Mouse (Mus musculus): Measurements from ENCODE around the gene Tspan2.

The Tspan2 gene

DNA sequence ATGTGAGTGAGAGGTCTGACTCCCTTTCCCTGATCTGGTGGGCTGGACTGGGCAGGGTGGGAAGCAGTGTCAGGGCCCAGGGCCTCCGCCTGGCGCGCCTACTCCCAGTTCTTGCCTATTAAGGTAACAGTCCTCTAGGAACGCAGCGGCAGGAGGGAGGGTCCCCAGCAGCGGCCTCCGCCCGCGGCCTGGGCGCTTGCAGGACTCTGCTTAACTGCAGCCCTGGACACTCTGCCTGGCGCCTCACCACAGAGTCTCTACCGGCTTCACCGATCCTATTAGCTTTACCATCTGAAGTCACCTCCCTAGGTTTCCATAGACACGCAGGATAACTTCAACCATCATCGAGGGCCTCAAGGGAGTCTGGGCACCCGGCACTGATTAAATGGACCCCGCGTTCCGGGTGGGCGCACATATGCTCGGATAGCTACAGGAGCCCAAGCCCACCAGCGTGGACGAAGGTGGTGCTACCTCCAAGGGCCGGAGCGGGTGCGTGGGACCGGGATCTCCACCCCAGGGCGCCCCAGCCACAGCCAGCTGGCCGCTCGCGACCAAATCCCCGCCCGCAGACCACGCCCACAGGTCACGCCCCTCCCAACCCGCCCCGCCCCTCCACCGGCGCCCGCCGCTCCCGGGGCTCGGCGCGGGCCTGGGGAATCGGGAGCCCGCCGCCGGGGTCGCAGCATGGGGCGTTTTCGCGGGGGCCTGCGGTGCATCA is at the start of gene Tspan2:
TSS of gene Tspan2 (plus strand) at position 217 of the 718 bp plus-strand sequence.
- DNase-seq, result peak; percentile 77

DNA sequence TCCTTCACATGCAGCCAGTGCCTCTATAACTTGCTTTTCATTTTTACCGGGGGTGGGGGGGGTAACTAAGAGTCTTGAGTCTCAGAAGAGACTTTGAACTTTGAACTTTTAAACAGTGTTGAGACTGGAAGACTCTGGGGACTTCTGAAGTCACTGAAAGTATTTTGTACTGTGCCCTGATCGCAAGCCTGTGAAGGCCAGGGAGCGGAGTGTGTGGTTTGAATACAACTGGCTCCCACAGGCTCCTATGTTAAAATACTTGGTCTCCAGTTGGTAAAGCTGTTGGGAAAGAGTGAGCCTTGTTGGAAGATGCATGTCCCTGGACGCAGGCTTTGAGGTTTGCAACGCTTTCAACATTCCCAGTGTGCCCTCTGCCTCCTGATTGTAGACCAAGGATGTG is 47.5 kb upstream of the Tspan2 start:
- DNase-seq, result no peak

DNA sequence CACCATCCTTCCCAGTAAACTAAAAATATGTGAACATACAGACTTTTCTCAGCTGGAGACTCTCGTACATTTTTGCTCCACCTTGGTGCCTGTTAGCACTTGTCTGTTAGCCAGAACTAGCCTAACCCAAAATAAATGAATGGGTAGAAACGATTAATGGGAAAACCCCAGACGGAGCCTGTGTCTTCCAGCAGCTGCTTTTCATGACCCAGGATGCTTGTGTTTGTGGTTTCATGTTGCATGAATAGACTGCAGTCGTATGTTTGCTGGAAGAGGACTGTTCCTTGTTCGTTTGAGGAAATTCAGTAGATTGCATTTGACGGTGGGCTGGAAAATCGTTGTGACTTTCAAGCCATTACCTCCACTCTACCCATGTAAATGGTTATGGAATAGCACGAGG is 46.5 kb upstream of the Tspan2 start:
- no peak for DNase-seq

DNA sequence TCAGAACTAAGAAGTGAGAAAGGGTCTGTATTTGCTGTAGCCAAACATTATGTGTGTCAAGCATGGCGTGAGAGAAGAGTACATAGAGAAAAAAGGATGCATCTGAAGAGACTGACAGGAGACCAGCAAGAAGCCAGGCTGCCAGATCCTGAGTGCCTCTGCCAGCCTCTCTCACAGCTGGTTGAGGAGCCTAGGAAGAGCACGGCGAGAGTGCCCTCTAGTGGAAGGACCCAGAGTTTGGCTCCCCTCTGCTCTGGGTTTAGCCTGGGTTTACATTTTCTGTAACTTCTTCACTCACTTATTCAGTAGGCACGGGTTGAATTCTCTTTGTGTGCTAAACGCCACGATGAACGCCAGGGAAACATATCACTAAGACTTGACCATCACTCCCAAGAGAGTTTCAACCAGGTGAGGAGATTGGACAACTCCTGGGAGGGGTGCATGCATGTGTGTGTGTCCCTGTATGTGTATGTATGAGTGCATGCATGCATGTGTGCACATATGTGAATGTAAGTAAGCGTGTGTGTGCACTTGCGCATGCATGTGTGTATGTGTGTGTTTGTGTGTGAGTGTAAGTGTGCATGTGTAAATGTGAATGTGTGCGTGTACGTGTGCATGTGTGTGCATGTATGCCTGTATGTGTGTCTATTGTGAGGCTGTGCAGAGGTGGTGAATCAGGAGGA is 42.4 kb upstream of the Tspan2 start:
- DNase-seq, result peak; percentile 41

DNA sequence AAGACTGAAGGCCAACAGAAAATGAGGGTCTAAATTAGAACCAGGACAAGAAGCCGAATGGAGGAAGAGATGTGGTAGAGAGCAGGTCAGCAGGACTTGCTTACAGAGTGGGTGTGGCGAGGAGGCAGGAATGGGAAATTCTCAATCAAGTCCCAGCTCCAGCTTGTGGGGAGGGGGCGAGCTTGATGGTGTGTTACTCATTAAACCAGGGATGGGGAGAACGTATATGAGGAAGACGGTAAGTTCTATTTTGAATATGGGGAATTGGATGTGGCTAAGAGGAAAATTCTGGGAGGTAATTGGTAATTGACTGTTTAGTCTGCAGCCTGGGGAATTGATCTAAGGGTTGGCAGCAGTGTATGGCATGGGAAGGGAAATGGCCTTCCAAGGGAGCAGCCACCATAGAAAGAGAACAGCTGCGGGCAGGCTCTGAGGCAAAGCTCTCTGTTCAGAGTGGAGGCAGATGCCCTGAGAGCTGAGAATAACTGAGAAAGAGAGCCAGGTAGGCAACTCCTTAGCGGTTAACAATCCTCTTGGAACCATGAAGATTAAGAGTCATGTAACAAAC is 41.5 kb upstream of the Tspan2 start:
- DNase-seq, result no peak

DNA sequence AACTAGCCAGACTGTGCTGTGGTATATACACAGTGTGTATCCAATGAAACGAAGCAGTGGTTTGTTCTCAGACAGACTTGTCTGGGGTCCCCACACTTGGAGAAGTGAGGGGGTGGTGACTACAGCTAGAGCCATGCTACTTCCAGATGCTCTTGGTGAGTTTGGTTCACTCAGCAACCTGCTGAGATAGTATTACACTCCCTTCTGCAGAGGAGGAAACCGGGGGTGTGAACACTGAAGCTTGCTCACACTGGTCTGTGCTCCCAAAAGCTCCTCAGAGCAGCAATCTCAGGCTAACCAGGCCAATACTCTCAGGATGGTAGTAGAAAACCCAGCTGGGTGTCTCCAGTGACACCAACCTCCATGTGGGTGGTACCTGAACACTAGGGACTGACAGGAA is 36.2 kb upstream of the Tspan2 start:
- DNase-seq, result no peak

DNA sequence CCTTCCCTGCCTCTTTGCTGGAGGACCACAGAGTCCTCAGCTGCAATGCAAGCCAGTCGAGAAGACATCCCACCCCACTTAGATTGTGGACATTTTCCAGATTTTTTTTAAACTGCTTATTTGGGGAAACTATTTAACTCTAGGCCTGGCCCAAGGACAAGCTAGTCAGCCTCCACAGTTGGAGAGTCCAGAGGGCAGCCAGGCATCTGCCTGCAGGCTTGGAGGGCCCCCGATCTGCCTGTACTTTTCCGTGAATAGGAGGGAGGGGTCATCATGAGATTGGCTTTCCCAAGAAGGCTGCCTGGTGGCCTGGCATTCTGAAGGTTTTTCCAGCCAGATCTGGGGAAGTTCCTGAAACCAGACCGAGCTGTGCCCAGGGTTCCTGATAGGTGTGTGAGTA is 33.0 kb upstream of the Tspan2 start:
- no peak for DNase-seq

- peak; percentile 84 for DNase-seq
Observed at GRCm38 (mm10) chr3:102701902-102702544, 32.3 kb upstream of the Tspan2 start.

GRCm38 (mm10) chr3:102704001-102704401 is 30.3 kb upstream of the Tspan2 start:
- no peak for DNase-seq

GRCm38 (mm10) chr3:102708599-102708998 is 25.7 kb upstream of the Tspan2 start:
- DNase-seq, result no peak

GRCm38 (mm10) chr3:102715066-102715584 is 19.2 kb upstream of the Tspan2 start:
- DNase-seq, result peak; percentile 89

- DNase-seq, result no peak
Observed at GRCm38 (mm10) chr3:102715839-102716238, 18.5 kb upstream of the Tspan2 start.

GRCm38 (mm10) chr3:102717586-102718285 is 16.6 kb upstream of the Tspan2 start:
- DNase-seq, result no peak

- DNase-seq, result peak; percentile 42
Observed at GRCm38 (mm10) chr3:102723154-102723553, 11.2 kb upstream of the Tspan2 start.

GRCm38 (mm10) chr3:102723841-102724570 is 10.3 kb upstream of the Tspan2 start:
- peak; percentile 48 for DNase-seq

DNA sequence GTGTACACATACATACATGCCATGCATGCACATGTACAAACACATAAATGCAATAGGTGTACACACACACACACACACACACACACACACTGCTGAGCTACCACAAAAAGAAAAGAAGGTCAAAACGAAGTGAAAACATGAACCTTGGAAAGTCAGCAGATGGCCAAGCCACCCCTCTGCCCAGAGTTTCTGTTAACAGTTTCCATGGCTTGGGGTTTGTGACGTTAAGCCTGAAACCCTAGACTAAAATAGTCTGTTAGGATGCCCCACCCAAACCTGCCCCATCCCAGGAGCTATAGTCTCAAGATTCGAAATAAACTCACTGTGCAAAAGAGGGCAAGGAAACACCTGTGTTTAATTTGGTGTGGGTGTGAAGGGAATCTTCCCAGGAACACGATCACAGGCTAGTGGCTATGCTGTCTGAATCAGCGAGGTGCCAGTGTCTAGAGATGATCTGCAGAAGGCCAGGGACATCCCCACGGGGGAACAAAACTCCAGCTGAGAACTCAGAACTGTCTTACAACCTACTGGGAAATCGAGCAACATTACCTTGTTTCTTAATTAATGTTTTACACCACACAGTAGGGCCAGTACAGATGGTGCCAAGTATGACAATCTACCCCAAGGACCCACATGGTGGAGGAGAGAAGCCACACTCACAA is 9.4 kb upstream of the Tspan2 start:
- DNase-seq, result peak; percentile 45

GRCm38 (mm10) chr3:102729416-102729815 is 4.9 kb upstream of the Tspan2 start:
- DNase-seq, result peak; percentile 34

DNA sequence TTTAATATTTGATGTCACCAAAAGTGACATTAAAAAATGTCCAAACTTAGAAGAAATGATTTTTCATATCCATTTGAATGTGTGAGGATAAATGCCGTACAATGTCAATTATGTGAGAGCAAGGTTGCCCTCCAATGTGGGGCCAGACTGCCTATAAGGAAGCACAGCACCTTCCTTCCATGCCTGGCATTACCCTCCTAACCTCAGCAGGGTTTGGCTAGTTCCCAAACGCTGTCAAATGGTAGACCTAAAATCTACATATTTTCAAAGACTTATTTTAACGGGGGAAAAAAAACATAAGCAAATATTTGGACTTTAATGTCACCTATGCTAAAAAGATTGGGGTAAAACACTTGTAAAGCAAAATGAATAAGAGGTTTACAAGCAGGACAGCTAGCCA is 3.2 kb upstream of the Tspan2 start:
- no peak for DNase-seq

DNA sequence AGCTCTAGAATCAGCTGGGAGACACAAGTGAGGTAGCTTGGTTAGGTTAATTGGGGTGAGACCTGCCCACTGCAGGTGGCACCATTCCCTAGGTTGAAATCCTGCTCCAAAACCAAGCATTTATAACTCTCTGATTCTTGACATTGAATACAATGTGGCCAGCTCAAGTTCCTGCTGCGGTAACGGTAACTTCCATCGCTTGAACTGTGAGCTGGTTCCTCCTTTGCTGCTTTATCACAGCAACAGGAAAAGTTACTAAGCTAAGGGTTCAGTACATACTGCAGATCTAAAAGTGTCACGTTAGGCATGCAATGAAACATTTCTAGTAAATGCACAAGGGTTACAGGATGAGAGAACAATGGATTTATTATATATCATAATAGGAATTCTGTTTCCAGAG is 1.7 kb upstream of the Tspan2 start:
- no peak for DNase-seq

GRCm38 (mm10) chr3:102733050-102733449 is 1.3 kb upstream of the Tspan2 start:
- no peak for DNase-seq

- no peak for DNase-seq
Observed at GRCm38 (mm10) chr3:102733936-102734312, 405 bp upstream of the Tspan2 start.
